Mouse (Mus musculus): Measurements from ENCODE around the gene Cbfa2t2.

DNA sequence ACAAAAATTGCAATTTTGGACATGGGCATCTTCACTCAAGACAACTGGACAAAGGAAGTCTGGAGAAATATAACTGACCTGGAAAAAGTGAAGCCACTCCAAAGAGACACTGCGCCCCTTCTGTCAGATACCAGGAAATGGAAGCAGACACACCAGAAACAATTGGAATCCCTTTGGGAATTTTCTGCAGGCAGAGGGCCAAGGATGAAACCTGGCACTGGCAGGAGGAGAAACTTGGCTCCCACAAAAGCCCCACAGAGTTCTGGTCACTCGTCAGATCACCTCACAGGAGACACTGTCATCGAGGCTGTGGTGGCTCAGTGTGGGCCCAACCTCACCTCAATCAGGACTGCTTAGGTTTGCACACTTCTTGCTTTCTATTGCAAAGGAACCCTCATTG, 41.7 kb upstream of the Cbfa2t2 start:
- TF ChIP-seq GATA1 (IDR thresholded peaks at IDR 0.05; ENCODE audit: borderline replicate concordance, low read length) (no peak), FLI1 (IDR thresholded peaks at IDR 0.05; ENCODE audit: low read length) (no peak)
